Mouse (Mus musculus): ENCODE data around the gene Rab31.

DNA sequence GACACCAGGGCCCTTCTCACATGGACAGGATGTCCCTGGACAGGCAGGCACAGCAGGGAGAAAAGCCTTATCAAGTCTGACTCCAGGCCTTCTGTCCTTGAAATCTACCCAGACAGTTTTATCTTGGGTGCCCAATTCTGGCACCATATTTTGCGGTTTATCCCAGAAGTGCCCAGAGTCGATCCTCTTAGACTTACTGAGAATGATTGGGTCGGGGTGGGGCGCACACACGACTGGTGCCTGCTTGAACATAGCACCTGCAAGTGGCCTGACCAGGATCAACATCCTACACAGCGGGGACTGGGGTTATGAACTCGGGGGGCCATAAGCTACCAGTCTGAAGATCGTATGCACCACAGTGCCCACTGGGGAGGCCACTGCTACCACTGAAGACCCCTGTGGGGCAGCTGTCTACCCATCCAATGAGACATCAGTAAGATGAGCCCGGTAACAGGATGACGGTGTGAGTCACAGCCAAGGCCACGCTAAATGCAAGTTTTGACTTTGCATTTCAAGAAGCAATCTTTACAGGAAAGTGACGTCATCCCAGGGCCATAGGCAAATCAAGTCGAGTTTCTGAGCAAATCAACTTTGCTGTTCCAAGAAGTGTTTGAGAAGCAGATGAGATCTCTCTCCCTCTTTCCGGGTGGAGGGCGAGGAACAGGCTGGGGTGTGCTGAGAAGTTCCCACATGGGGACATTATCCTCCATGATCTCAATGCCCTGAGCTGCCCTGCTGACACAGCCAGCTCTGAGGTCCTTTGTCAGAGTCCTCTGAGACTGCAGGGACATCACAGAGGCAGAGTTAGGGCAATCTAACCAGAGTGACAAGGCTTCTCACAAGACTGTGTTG lies 32.5 kb downstream of the Rab31 start:
- TF ChIP-seq POLR2A (IDR thresholded peaks at IDR 0.05; ENCODE audit: control insufficient read depth, extremely low read depth, insufficient read depth, low read length, poor library complexity) (no peak), CTCF (IDR thresholded peaks at IDR 0.05; ENCODE audit: borderline replicate concordance, control insufficient read depth, extremely low read depth, insufficient read depth, low read length, poor library complexity) (no peak)

All from thymus, adult 2 months (tissue).